Mouse (Mus musculus) fat pad, adult 2 months (tissue): Measurements from ENCODE around the gene BC004004.
"Not testable (repeated sequence)": the region's sequence is repeated elsewhere in the genome, so short reads cannot be mapped to it uniquely, and the experiment has no call there.

Experiments used
- DNase-seq: peaks from one replicate; pipeline ENCODE4 v3.0.0-alpha.2; 2011; ENCODE audit warnings: low read depth, low spot score; ENCODE audit errors: extremely low read depth

BC004004 gene

GRCm38 (mm10) chr17:29268682-29269348 lies at the start of gene BC004004:
Gene BC004004 (plus strand): TSS chr17:29268788.
- no peak for DNase-seq

DNA sequence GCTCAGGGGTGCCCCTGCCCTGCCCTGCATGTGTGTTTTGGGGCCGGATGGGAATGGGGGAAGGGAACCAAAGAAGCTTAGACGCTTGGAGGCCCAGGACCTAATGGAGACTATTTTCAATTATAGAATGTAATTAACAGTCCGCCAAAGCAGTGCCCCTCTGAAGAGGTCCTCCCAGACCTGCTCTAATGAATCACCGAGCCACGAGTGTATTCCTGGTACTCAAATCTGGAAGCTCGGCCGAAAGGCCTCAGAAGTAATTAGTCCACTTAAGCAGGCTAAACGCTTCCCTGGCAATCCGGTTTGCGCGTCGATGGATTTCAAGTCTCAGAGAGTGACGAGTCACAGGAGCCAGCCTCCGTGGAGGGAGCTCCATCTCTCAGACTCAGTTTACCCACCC lies 48.0 kb upstream of the BC004004 start:
- no peak for DNase-seq

DNA sequence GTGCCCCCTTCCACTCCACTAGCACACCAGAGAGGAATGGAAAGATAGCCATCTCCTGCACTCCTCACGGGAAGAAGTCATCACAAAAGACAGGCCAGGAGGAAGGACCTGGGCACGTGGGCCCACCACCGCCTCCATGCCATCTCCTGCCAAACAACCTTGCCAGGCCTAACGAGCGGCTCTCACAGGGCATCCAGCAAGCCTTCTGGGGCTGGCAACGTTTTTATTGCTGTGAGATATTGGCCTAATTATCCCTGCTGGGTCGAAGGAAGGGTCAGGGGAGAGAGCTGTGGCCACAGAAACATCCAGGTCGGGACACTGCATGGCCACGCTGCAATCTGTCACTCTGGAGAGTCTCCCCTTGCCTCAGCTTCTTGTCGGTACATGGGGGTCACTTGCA lies 37.5 kb upstream of the BC004004 start:
- no peak for DNase-seq

DNA sequence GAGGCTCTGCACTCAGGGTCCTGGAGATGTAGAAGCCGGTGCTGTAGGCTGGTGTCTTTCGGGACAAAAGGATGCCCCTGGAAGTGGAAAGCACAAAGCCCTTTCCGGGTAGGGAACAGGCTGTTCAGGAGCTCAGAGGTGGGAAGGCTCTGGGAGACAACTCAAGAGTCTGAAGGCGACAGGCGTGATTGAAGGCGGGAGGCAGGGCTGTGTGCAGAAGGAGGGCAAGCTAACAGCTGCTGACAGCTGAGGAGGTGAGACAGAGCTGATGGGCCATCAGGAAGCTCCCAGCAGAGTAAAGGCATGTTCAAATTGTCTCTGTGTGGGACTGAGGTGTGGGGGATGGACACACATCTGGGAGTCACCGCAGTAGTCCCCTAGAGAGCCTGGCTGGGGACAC lies 32.5 kb upstream of the BC004004 start:
- DNase-seq, result no peak

DNA sequence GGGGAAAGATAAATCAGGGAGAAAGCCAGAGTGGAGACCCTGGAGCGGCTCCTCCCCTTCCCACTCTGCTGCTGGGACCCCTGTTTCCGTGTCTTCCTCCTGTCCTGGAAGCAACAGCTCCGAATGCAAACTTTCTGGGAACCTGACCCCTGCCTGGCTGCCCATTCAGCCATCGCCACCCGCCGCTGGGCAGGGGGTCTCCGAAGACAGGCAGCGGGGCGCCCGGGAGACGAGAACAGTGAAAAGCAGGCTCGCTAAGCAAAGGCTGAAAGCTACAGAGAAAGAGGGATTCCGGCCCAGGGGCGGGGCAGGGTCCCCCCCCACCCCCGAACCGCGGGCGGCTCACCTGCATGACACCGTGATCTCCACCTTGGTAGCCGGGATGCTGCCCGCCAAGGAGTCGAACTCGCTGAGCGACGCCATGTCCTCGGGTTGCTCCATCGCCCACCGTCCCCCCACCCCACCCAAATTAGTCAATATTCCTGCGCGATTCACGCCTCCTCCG lies 31.3 kb upstream of the BC004004 start:
- DNase-seq, result no peak

DNA sequence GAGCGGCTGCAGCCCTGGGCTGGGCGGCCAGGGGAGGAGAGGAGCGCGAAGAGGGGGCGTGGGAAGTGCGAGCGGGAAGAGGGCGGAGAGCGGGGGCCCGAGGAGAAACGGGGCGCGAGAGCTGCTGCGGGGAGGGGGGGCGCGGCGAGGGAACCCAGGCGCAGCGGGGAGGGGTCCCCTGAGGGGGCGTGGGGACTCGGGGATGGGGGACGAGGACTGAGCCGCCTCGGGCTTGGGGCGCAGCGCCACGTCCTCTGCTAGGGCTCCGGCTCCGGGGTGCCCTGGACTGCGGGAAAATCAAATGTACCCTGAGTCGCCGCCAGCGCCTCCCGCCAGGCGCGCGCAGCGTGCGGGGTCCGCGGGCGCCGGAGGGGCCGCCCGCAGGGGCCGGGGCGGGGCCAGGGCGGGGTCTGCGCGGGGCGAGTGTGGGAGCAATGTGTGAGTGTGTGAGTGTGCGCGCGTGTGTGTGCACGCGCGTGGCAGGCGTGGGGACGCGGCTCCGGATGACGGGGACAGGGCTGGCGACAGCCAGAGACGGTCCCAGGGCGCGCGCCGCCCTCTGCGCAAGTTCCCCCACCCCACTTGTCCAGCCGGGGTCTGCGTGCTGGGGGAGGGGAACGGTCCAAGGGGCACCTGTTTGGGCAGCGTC lies 30.7 kb upstream of the BC004004 start, which contains the start of gene Cpne5:
Gene Cpne5, minus strand, starts transcription at position 396 of the 649 bp plus-strand sequence.
- no peak for DNase-seq

DNA sequence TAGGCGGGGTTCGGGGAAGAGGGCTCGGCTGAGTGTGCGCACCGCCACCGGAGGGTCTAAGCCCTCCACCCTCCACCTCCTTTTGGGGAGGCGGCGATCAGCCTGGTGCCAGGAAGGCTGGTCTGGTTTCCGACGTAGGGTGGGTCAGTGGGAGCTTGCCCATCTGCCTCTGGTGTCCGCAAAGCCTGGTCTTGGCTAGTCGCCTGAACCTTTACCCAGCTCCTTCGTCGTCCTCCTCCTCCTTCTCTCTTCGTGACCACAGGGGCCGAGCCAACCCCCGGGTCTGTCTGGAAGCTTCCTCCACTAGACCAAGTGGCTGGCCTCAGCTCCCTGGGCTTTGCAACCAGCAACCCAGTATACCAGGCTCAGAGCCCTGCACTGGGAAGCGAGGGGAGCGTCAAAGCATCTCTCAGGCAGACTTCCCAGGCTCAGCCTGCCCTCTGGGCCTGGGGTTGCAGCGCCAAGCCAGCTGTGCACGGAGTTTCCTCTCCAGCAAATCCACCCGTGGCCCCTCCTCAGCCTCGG lies 30.1 kb upstream of the BC004004 start:
- DNase-seq, result no peak

GRCm38 (mm10) chr17:29244912-29245311 lies 23.7 kb upstream of the BC004004 start:
- DNase-seq, result no peak

DNA sequence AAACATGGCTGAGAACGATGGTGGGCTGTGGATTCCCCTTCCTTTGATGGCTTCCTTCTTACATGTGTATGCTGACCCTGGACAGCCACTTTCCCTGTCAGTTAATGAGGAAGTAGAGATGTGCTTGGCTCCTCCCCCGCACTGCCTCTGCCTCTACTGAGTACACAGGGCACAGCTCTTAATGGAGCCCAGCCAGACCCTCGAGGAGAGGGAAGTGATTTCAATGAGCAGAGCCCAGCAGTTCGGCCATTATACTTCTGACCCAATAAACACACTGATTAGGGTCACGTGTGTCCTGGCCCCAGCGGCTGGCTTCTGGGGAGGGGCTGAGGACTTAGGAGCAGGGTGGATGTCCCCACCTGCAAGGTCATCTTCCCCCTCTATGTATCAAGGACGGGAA lies 22.9 kb upstream of the BC004004 start:
- no peak for DNase-seq

GRCm38 (mm10) chr17:29246602-29247001 lies 22.0 kb upstream of the BC004004 start:
- no peak for DNase-seq

DNA sequence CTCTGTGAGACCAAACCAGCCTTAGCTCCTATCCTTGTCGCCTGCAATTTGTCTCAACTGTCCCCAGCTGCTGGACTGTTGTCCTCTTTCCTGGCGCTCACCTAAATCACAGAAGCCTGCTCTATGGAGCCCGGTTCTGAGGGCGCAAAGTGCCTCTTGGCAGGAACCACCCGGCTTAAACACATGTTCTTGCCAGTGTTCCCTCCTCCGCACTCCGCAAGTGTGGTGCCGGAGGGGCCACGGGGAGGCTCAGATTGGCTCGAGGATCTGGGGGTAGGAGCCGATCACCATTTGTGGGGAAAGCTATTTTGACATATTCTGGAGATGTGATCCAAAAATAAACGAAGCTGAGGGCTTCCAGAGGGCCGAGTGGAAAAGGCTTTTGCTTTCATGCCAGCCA lies 20.7 kb upstream of the BC004004 start:
- DNase-seq, result no peak

- no peak for DNase-seq
Observed at GRCm38 (mm10) chr17:29249512-29249911, 19.1 kb upstream of the BC004004 start.

DNA sequence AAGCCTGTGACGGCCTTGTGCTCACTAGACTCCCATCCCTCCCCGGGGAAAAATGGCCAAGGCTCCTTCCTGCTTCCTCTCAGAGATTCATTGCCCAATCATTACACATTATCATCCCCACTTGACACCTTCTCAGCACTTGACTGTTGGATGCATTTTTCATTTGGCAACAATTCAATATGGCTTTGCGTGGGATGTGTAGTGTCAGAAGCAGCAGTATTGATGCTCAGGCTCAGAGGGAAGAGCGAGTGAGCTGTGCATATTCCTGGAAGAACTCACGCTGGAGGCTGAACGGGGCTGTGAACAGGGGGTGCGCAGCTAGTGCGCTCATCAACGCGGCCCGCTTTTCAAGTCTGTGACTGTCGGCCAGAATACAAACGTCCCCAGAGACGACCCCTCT lies 17.6 kb upstream of the BC004004 start:
- DNase-seq, result not testable (repeated sequence)

- DNase-seq, result no peak
Observed at GRCm38 (mm10) chr17:29251608-29252390, 16.8 kb upstream of the BC004004 start.

- DNase-seq, result no peak
Observed at GRCm38 (mm10) chr17:29253236-29253635, 15.4 kb upstream of the BC004004 start.

GRCm38 (mm10) chr17:29253684-29254083 lies 14.9 kb upstream of the BC004004 start:
- DNase-seq, result no peak

GRCm38 (mm10) chr17:29254784-29255183 lies 13.8 kb upstream of the BC004004 start:
- DNase-seq, result not testable (repeated sequence)

DNA sequence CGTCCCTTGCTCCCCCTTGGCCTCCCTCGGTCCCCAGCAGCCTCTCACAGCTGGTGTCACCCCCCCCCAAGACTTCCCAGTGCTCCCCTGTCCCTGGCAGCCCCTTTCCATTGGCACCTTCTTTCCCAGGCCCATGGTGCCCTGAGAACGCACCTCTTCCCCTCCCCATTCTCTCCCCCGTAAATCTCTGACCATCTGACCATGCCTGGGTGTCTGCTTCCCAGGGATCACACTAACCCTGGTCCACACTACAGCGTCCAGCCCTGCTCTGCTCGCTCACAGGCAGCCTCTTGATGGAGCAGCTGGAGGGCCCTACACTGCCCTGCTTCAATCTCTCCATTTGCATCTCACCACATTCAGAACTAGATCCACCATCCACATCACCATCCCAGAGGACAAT lies 12.1 kb upstream of the BC004004 start:
- no peak for DNase-seq

DNA sequence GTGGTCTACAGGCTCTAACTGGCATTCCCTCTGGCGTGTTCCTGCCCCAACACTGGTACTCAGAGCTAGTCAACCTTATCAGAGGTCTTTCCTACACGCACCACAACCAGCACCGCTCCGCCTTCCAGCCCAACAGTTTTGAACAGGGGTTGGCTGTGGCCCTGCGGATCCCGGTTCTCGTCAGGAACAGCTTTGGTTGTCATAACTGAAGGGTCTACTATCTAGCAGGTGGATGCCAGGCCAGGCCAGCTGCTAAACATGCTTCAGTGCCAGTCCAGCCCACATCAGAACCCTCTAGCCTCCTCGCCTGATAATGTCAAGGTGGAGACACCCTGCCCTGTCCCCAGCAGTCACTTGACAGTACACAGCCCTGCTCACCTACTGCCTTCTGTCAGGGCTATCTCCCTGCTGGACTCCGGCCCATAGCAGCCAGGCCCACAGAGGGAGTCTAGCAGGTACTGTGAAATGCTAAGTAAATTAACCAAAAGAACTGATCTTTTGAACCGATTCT lies 11.5 kb upstream of the BC004004 start:
- no peak for DNase-seq

GRCm38 (mm10) chr17:29258025-29258558 lies 10.5 kb upstream of the BC004004 start:
- DNase-seq, result no peak

- DNase-seq, result no peak
Observed at GRCm38 (mm10) chr17:29258921-29259320, 9.7 kb upstream of the BC004004 start.
